In genomic region chr7:113965625-113966024, GRCm38 (mm10) we compare ENCODE assay signal across 20 mouse cellular contexts.
DNase-seq lines count a peak whose midpoint lies in the region; ATAC-seq and TF ChIP-seq lines count a peak whose summit lies in the region.
"Had no signal": no experiment of that assay in that cellular context is flagged by ENCODE, and none has a peak within 500 bp of the region (broad histone marks: within the 10 kb centered on the region; RNA-seq: fewer than 3 reads in every experiment).

No protein-coding gene starts in this region.

- no peak for TF ChIP-seq EP300 in lung, postnatal 0 days (IDR thresholded peaks at IDR 0.05)

- 86% methylated on average over 8 of the region's 8 CpGs for WGBS in heart, embryonic 11.5 days (ENCODE audit: insufficient replicate concordance)
- 68% methylated on average over 8 of the region's 8 CpGs for WGBS in lung, embryonic 15.5 days
- WGBS in lung, adult 2 months: 73% methylated on average over 8 of the region's 8 CpGs
- 65% methylated on average over 8 of the region's 8 CpGs for WGBS in lung, postnatal 0 days
- WGBS in thymus, adult 2 months: 88% methylated on average over 8 of the region's 8 CpGs

- TF ChIP-seq CTCF in lung, adult 2 months (IDR thresholded peaks at IDR 0.05; ENCODE audit: insufficient read depth, low read length): no peak
- no peak for TF ChIP-seq CTCF in lung, postnatal 0 days (IDR thresholded peaks at IDR 0.05)
- no peak for TF ChIP-seq CTCF in thymus, adult 2 months (IDR thresholded peaks at IDR 0.05; ENCODE audit: borderline replicate concordance, control insufficient read depth, extremely low read depth, insufficient read depth, low read length, poor library complexity)

- 0 out of 2 replicates have a peak, but pooled peaks cover 6% of the 10 kb centered on the region for H3K4me1 ChIP-seq in heart, embryonic 11.5 days (ENCODE audit: control insufficient read depth, insufficient read depth, low read length)
- H3K4me1 ChIP-seq in lung, embryonic 15.5 days: no peaks in the 10 kb centered on the region; the same call in 1 of the 2 replicates
- 0 out of 2 replicates have a peak, but pooled peaks cover 3% of the 10 kb centered on the region for H3K4me1 ChIP-seq in lung, adult 2 months (ENCODE audit: control insufficient read depth, insufficient read depth, low read length)
- H3K4me1 ChIP-seq in lung, postnatal 0 days (ENCODE audit: insufficient read depth, low read depth, low read length): no peaks in the 10 kb centered on the region
- no peaks in the 10 kb centered on the region for H3K4me1 ChIP-seq in thymus, adult 2 months (replicated peaks; ENCODE audit: control insufficient read depth, insufficient read depth, low read length)

- DNase-seq in heart, adult 9 months (ENCODE audit: low spot score in 2 of 2): peak; percentile 22 to 29
- DNase-seq in lung, adult 2 months: no peak
- peak; percentile 52 for DNase-seq in lung, postnatal 0 days (ENCODE audit: low spot score)
- DNase-seq in lung, postnatal 36 days: peak; percentile 44
- no peak for DNase-seq in thymus, adult 2 months
- DNase-seq: adrenal gland, adult 8-10 months; adrenal gland, postnatal 36 days; cerebellum, adult 8-10 months; cerebellum, postnatal 14 days; embryo, embryonic 11 days; gastrocnemius, postnatal 36 days had no signal

- H3K36me3 ChIP-seq in heart, embryonic 11.5 days (ENCODE audit: control insufficient read depth, insufficient read depth, low read length): no peaks in the 10 kb centered on the region
- H3K36me3 ChIP-seq in lung, embryonic 15.5 days: no peaks in the 10 kb centered on the region
- H3K36me3 ChIP-seq in lung, postnatal 0 days (ENCODE audit: insufficient read depth, low read length): no peaks in the 10 kb centered on the region
- no peaks in the 10 kb centered on the region for H3K36me3 ChIP-seq in thymus, adult 2 months (ENCODE audit: control insufficient read depth, insufficient read depth, low read length)
- H3K36me3 ChIP-seq: embryonic facial prominence, embryonic 15.5 days; forebrain, embryonic 10.5 days; G1E; hindbrain, embryonic 13.5 days had no signal

- no peak overlapping the region for H3K4me2 ChIP-seq in heart, embryonic 11.5 days
- no peak overlapping the region for H3K4me2 ChIP-seq in lung, embryonic 15.5 days
- H3K4me2 ChIP-seq in lung, postnatal 0 days (replicated peaks; ENCODE audit: low read depth, low read length): no peak overlapping the region
- H3K4me2 ChIP-seq: embryonic facial prominence, embryonic 15.5 days; hindbrain, embryonic 13.5 days had no signal

- H3K9me3 ChIP-seq in heart, embryonic 11.5 days (replicated peaks; ENCODE audit: control insufficient read depth, low read length): no peaks in the 10 kb centered on the region
- H3K9me3 ChIP-seq in lung, embryonic 15.5 days: no peaks in the 10 kb centered on the region
- no peaks in the 10 kb centered on the region for H3K9me3 ChIP-seq in lung, postnatal 0 days (ENCODE audit: low read length)
- H3K9me3 ChIP-seq: embryonic facial prominence, embryonic 15.5 days; forebrain, embryonic 10.5 days; hindbrain, embryonic 13.5 days had no signal

- ATAC-seq in heart, embryonic 11.5 days (replicated peaks; ENCODE audit: insufficient number of reproducible peaks, low FRiP score, low TSS enrichment): no peak
- ATAC-seq in lung, embryonic 15.5 days (ENCODE audit: borderline replicate concordance, extremely low read depth, low FRiP score, low TSS enrichment): peak; percentile 39; the same call in 1 of the 2 replicates
- ATAC-seq in lung, postnatal 0 days: no peak
- ATAC-seq: forebrain, embryonic 14.5 days; hindbrain, postnatal 0 days had no signal

- TF ChIP-seq POLR2A in lung, adult 2 months (IDR thresholded peaks at IDR 0.05; ENCODE audit: borderline replicate concordance, extremely low read depth, low read depth, low read length): no peak
- TF ChIP-seq POLR2A in thymus, adult 2 months (IDR thresholded peaks at IDR 0.05; ENCODE audit: control insufficient read depth, extremely low read depth, insufficient read depth, low read length, poor library complexity): no peak

- H3K27me3 ChIP-seq in heart, embryonic 11.5 days (ENCODE audit: control insufficient read depth, insufficient read depth, low read length): no peaks in the 10 kb centered on the region
- no peaks in the 10 kb centered on the region for H3K27me3 ChIP-seq in lung, embryonic 15.5 days
- no peaks in the 10 kb centered on the region for H3K27me3 ChIP-seq in lung, postnatal 0 days (replicated peaks; ENCODE audit: insufficient read depth, low read length)
- H3K27me3 ChIP-seq in thymus, adult 2 months (ENCODE audit: control insufficient read depth, insufficient read depth, low read length): no peaks in the 10 kb centered on the region
- H3K27me3 ChIP-seq: embryonic facial prominence, embryonic 15.5 days; hindbrain, embryonic 13.5 days had no signal

- no peak overlapping the region for H3K4me3 ChIP-seq in heart, embryonic 11.5 days (ENCODE audit: low read depth, low read length)
- H3K4me3 ChIP-seq in lung, embryonic 15.5 days: no peak overlapping the region
- H3K4me3 ChIP-seq in lung, adult 2 months (replicated peaks; ENCODE audit: extremely low read depth, low read depth, low read length): no peak overlapping the region
- no peak overlapping the region for H3K4me3 ChIP-seq in lung, postnatal 0 days (ENCODE audit: low read depth, low read length)
- H3K4me3 ChIP-seq in thymus, adult 2 months (ENCODE audit: control insufficient read depth, insufficient read depth, low read length): no peak overlapping the region
- H3K4me3 ChIP-seq: embryonic facial prominence, embryonic 15.5 days; erythroblast, embryonic 14.5 days; forebrain, embryonic 10.5 days; hindbrain, embryonic 13.5 days had no signal

- no peak overlapping the region for H3K27ac ChIP-seq in heart, embryonic 11.5 days (ENCODE audit: low read depth, low read length)
- H3K27ac ChIP-seq in lung, embryonic 15.5 days: no peak overlapping the region
- no peak overlapping the region for H3K27ac ChIP-seq in lung, postnatal 0 days (ENCODE audit: low read length)
- no peak overlapping the region for H3K27ac ChIP-seq in thymus, adult 2 months (ENCODE audit: control insufficient read depth, insufficient read depth, low read length)
- H3K27ac ChIP-seq: embryonic facial prominence, embryonic 15.5 days; forebrain, embryonic 10.5 days; hindbrain, embryonic 13.5 days; hindbrain, postnatal 0 days had no signal

- H3K9ac ChIP-seq in heart, embryonic 11.5 days (ENCODE audit: low read depth, low read length): no peak overlapping the region
- no peak overlapping the region for H3K9ac ChIP-seq in lung, embryonic 15.5 days
- no peak overlapping the region for H3K9ac ChIP-seq in lung, postnatal 0 days (replicated peaks; ENCODE audit: low read depth)
- H3K9ac ChIP-seq: embryonic facial prominence, embryonic 15.5 days; hindbrain, embryonic 13.5 days had no signal

Comparison
In these comparisons a context has a peak if more than half of its experiments do, and no peak if none do; other contexts are left out.
1. DNase-seq: peak in heart, adult 9 months (2 of 2), lung, postnatal 0 days (single experiment) and lung, postnatal 36 days (single experiment); none in lung, adult 2 months (single experiment) and thymus, adult 2 months (single experiment).